Mouse (Mus musculus): ENCODE measurements around the gene Col4a1. TPM values are rescaled to one million over a fixed set of nuclear protein-coding genes. Genes with fewer than 3 reads are reported as not detected.

Gene Col4a1
- polyA plus RNA-seq, 1 experiment from 2014 or later: 143 TPM

- Histone ChIP-seq H3K4me3 (no peak overlapping the region), H3K9me3 (no peaks in the 10 kb centered on the region), H3K36me3 (no peaks in the 10 kb centered on the region), H3K4me1 (peaks cover 30% of the 10 kb centered on the region), H3K27ac (no peak overlapping the region), H3K27me3 (ENCODE audit: insufficient read depth, poor library complexity, severe bottlenecking) (no peaks in the 10 kb centered on the region)
- WGBS: 79% methylated on average over 2 of the region's 2 CpGs
- DNase-seq (ENCODE audit: low spot score): no peak
Observed at GRCm38 (mm10) chr8:11169383-11169782, 143.2 kb downstream of the Col4a1 start.

GRCm38 (mm10) chr8:11168780-11169179, 143.8 kb downstream of the Col4a1 start:
- WGBS: 83% methylated on average over 3 of the region's 3 CpGs

GRCm38 (mm10) chr8:11167955-11168354, 144.7 kb downstream of the Col4a1 start:
- H3K27ac ChIP-seq: no peak overlapping the region
- DNase-seq (ENCODE audit: low spot score): no peak
- no peaks in the 10 kb centered on the region for H3K27me3 ChIP-seq (ENCODE audit: insufficient read depth, poor library complexity, severe bottlenecking)
- 56% methylated on average over 9 of the region's 9 CpGs for WGBS
- H3K36me3 ChIP-seq: no peaks in the 10 kb centered on the region
- no peaks in the 10 kb centered on the region for H3K9me3 ChIP-seq
- no peak overlapping the region for H3K4me3 ChIP-seq
- H3K4me1 ChIP-seq: peaks cover 18% of the 10 kb centered on the region; the same call in 1 of the 2 replicates

More at GRCm38 (mm10) chr8:11168780-11169179, 143.8 kb downstream of the Col4a1 start:
- no peaks in the 10 kb centered on the region for H3K9me3 ChIP-seq
- no peak overlapping the region for H3K4me3 ChIP-seq
- no peak for DNase-seq (ENCODE audit: low spot score)
- no peak overlapping the region for H3K27ac ChIP-seq
- no peaks in the 10 kb centered on the region for H3K36me3 ChIP-seq
- peaks cover 26% of the 10 kb centered on the region for H3K4me1 ChIP-seq
- no peaks in the 10 kb centered on the region for H3K27me3 ChIP-seq (ENCODE audit: insufficient read depth, poor library complexity, severe bottlenecking)

GRCm38 (mm10) chr8:11165592-11165991, 147.0 kb downstream of the Col4a1 start:
- H3K9me3 ChIP-seq: no peaks in the 10 kb centered on the region
- DNase-seq (ENCODE audit: low spot score): no peak
- no peak overlapping the region for H3K4me3 ChIP-seq
- no peaks in the 10 kb centered on the region for H3K36me3 ChIP-seq
- no peaks in the 10 kb centered on the region for H3K27me3 ChIP-seq (ENCODE audit: insufficient read depth, poor library complexity, severe bottlenecking)
- WGBS: 33% methylated on average over 4 of the region's 4 CpGs
- peak overlapping the region; percentile 25; the same call in 1 of the 2 replicates for H3K27ac ChIP-seq
- 0 out of 2 replicates have a peak, but pooled peaks cover 7% of the 10 kb centered on the region for H3K4me1 ChIP-seq

- no peaks in the 10 kb centered on the region for H3K27me3 ChIP-seq (ENCODE audit: insufficient read depth, poor library complexity, severe bottlenecking)
- H3K4me3 ChIP-seq: no peak overlapping the region
- no peaks in the 10 kb centered on the region for H3K36me3 ChIP-seq
- H3K4me1 ChIP-seq: no peaks in the 10 kb centered on the region
- WGBS: 86% methylated on average over 2 of the region's 2 CpGs
- H3K27ac ChIP-seq: no peak overlapping the region
- no peaks in the 10 kb centered on the region for H3K9me3 ChIP-seq
- no peak for DNase-seq (ENCODE audit: low spot score)
Observed at GRCm38 (mm10) chr8:11156319-11156692, 156.3 kb downstream of the Col4a1 start.

- WGBS: 87% methylated on average over 9 of the region's 9 CpGs
- Histone ChIP-seq H3K4me1 (no peaks in the 10 kb centered on the region), H3K9me3 (no peaks in the 10 kb centered on the region), H3K4me3 (no peak overlapping the region), H3K27me3 (ENCODE audit: insufficient read depth, poor library complexity, severe bottlenecking) (no peaks in the 10 kb centered on the region), H3K36me3 (no peaks in the 10 kb centered on the region), H3K27ac (no peak overlapping the region)
- DNase-seq (ENCODE audit: low spot score): no peak
Observed at GRCm38 (mm10) chr8:11155579-11156318, 156.9 kb downstream of the Col4a1 start.

GRCm38 (mm10) chr8:11150268-11150667, 162.4 kb downstream of the Col4a1 start:
- no peak for DNase-seq (ENCODE audit: low spot score)
- WGBS: 77% methylated on average over 3 of the region's 3 CpGs
- no peaks in the 10 kb centered on the region for H3K27me3 ChIP-seq (ENCODE audit: insufficient read depth, poor library complexity, severe bottlenecking)

GRCm38 (mm10) chr8:11149201-11149810, 163.3 kb downstream of the Col4a1 start:
- DNase-seq (ENCODE audit: low spot score): no peak
- Histone ChIP-seq H3K4me1 (no peaks in the 10 kb centered on the region), H3K9me3 (no peaks in the 10 kb centered on the region), H3K27me3 (ENCODE audit: insufficient read depth, poor library complexity, severe bottlenecking) (no peaks in the 10 kb centered on the region), H3K4me3 (no peak overlapping the region), H3K36me3 (no peaks in the 10 kb centered on the region), H3K27ac (no peak overlapping the region)
- 84% methylated on average over 9 of the region's 9 CpGs for WGBS

More at GRCm38 (mm10) chr8:11150268-11150667, 162.4 kb downstream of the Col4a1 start:
- H3K27ac ChIP-seq: no peak overlapping the region
- H3K4me1 ChIP-seq: no peaks in the 10 kb centered on the region
- H3K4me3 ChIP-seq: no peak overlapping the region
- H3K9me3 ChIP-seq: no peaks in the 10 kb centered on the region
- no peaks in the 10 kb centered on the region for H3K36me3 ChIP-seq

- H3K4me3 ChIP-seq: no peak overlapping the region
- H3K27ac ChIP-seq: no peak overlapping the region
- DNase-seq (ENCODE audit: low spot score): no peak
- no peaks in the 10 kb centered on the region for H3K27me3 ChIP-seq (ENCODE audit: insufficient read depth, poor library complexity, severe bottlenecking)
- no peaks in the 10 kb centered on the region for H3K36me3 ChIP-seq
- 84% methylated on average over 8 of the region's 8 CpGs for WGBS
- H3K9me3 ChIP-seq: no peaks in the 10 kb centered on the region
- no peaks in the 10 kb centered on the region for H3K4me1 ChIP-seq
Observed at GRCm38 (mm10) chr8:11148797-11149196, 163.8 kb downstream of the Col4a1 start.

Other genes starting within 250 kb of the Col4a1 start
- 54.9 and 97.0 TPM in 2 replicates for gene Col4a2, start within 50 bp of the Col4a1 start, polyA plus RNA-seq (2016; fragmentation: Nextera tagmentation; extraction: Ambion mirVana)
- gene Rab20, start 165.9 kb upstream of the Col4a1 start, polyA plus RNA-seq (2016; fragmentation: Nextera tagmentation; extraction: Ambion mirVana): 11.2 and 21.9 TPM in 2 replicates
- 86.1 and 92.1 TPM in 2 replicates for gene Naxd, start 184.7 kb upstream of the Col4a1 start, polyA plus RNA-seq (2016; fragmentation: Nextera tagmentation; extraction: Ambion mirVana)
- gene Cars2, start 238.0 kb upstream of the Col4a1 start, polyA plus RNA-seq (2016; fragmentation: Nextera tagmentation; extraction: Ambion mirVana): 24.5 and 27.9 TPM in 2 replicates
- gene Ing1, start 242.7 kb upstream of the Col4a1 start, polyA plus RNA-seq (2016; fragmentation: Nextera tagmentation; extraction: Ambion mirVana): 21.8 and 27.7 TPM in 2 replicates

All from heart, embryonic 10.5 days (tissue).